In the genomic region with DNA sequence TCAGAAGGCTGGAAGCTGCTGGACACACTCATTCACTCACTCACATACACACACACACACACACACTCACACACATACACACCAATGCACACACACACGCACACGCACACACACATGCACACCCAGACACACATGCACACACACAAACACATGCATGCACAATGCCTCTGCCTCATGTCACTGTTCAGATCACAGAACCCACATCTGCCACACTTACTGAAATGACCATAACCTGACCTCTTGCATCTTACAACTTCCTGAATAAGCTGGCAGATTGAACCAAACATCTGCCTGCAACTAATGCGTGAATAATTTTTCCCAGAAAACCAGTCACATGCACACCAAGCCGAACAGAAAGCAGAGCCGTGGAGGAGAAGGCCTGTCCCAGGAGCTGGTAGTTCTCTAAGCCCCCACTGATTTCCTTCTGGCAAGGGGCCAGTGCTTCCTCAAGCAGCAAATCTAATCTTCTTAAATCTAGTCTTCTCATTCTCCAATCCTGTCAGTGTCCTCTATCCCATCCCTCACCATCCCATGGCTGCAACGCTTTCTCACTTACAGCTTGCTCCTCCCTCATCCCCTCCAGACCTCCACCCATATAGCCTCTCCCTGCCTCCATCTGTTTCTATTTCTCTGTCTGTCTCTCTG, we compare ENCODE assay signal across 8 mouse cellular contexts. TPM values are rescaled to one million over a fixed set of nuclear protein-coding genes. Genes with fewer than 3 reads are reported as not detected.
DNase-seq lines count a peak whose midpoint lies in the region; ATAC-seq lines count a peak whose summit lies in the region.

No protein-coding gene starts in this region.

- H3K4me1 ChIP-seq in hindbrain, embryonic 15.5 days (replicated peaks), result peaks cover 11% of the 10 kb centered on the region; the same call in 1 of the 2 replicates
- no peaks in the 10 kb centered on the region for H3K4me1 ChIP-seq in hindbrain, embryonic 10.5 days (replicated peaks)
- H3K4me1 ChIP-seq in embryonic facial prominence, embryonic 10.5 days, result peaks cover 17% of the 10 kb centered on the region
- H3K4me1 ChIP-seq in hindbrain, embryonic 16.5 days (ENCODE audit: control insufficient read depth, insufficient read depth, low read depth, low read length), result peaks cover 7% of the 10 kb centered on the region
- peaks cover 3% of the 10 kb centered on the region; the same call in 1 of the 2 replicates for H3K4me1 ChIP-seq in midbrain, embryonic 16.5 days (ENCODE audit: control insufficient read depth, insufficient read depth, low read length)

- 52% methylated on average over 6 of the region's 6 CpGs for WGBS in hindbrain, embryonic 15.5 days
- 79% methylated on average over 6 of the region's 6 CpGs for WGBS in hindbrain, embryonic 10.5 days
- 66% methylated on average over 6 of the region's 6 CpGs for WGBS in embryonic facial prominence, embryonic 10.5 days
- 48% methylated on average over 6 of the region's 6 CpGs for WGBS in hindbrain, embryonic 16.5 days
- 39% methylated on average over 6 of the region's 6 CpGs for WGBS in midbrain, embryonic 16.5 days

- no peak overlapping the region for H3K4me3 ChIP-seq in hindbrain, embryonic 15.5 days
- H3K4me3 ChIP-seq in hindbrain, embryonic 10.5 days, result no peak overlapping the region
- H3K4me3 ChIP-seq in embryonic facial prominence, embryonic 10.5 days, result no peak overlapping the region
- H3K4me3 ChIP-seq in hindbrain, embryonic 16.5 days (ENCODE audit: low read length), result no peak overlapping the region
- H3K4me3 ChIP-seq in midbrain, embryonic 16.5 days (ENCODE audit: low read depth, low read length), result no peak overlapping the region

- no peak overlapping the region for H3K9ac ChIP-seq in hindbrain, embryonic 15.5 days
- H3K9ac ChIP-seq in hindbrain, embryonic 16.5 days (ENCODE audit: low read depth, low read length), result no peak overlapping the region
- H3K9ac ChIP-seq in midbrain, embryonic 16.5 days (ENCODE audit: low read depth, low read length), result no peak overlapping the region

- DNase-seq in hindbrain, embryonic 10.5 days (ENCODE audit: low spot score), result no peak
- DNase-seq in embryonic facial prominence, embryonic 10.5 days (ENCODE audit: low spot score), result peak; percentile 44
- DNase-seq in spleen, postnatal 14 days (ENCODE audit: low spot score in 2 of 2), result no peak
- DNase-seq in adrenal gland, postnatal 4 days (ENCODE audit: low spot score in 2 of 2), result no peak

- H3K9me3 ChIP-seq in hindbrain, embryonic 15.5 days, result no peaks in the 10 kb centered on the region
- no peaks in the 10 kb centered on the region for H3K9me3 ChIP-seq in hindbrain, embryonic 10.5 days
- no peaks in the 10 kb centered on the region for H3K9me3 ChIP-seq in embryonic facial prominence, embryonic 10.5 days
- 0 out of 2 replicates have a peak, but pooled peaks cover 4% of the 10 kb centered on the region for H3K9me3 ChIP-seq in hindbrain, embryonic 16.5 days (ENCODE audit: control insufficient read depth, low read length)
- peaks cover 6% of the 10 kb centered on the region; the same call in 1 of the 2 replicates for H3K9me3 ChIP-seq in midbrain, embryonic 16.5 days (replicated peaks; ENCODE audit: control insufficient read depth, low read length, poor library complexity, severe bottlenecking)

- H3K4me2 ChIP-seq in hindbrain, embryonic 15.5 days, result no peak overlapping the region
- no peak overlapping the region for H3K4me2 ChIP-seq in hindbrain, embryonic 16.5 days (ENCODE audit: low read length)
- H3K4me2 ChIP-seq in midbrain, embryonic 16.5 days (ENCODE audit: low read length), result no peak overlapping the region

- ATAC-seq in hindbrain, embryonic 15.5 days (ENCODE audit: low FRiP score, low read depth), result peak; percentile 68; the same call in 1 of the 2 replicates
- ATAC-seq in hindbrain, embryonic 16.5 days, result peak; percentile 82
- peak; percentile 39 for ATAC-seq in midbrain, embryonic 16.5 days
- no peak for ATAC-seq in megakaryocyte, adult 5-6 weeks (ENCODE audit: poor library complexity, severe bottlenecking)

- no peaks in the 10 kb centered on the region for H3K27me3 ChIP-seq in hindbrain, embryonic 15.5 days
- H3K27me3 ChIP-seq in hindbrain, embryonic 10.5 days (ENCODE audit: insufficient read depth, poor library complexity, severe bottlenecking), result no peaks in the 10 kb centered on the region
- H3K27me3 ChIP-seq in embryonic facial prominence, embryonic 10.5 days (replicated peaks; ENCODE audit: low read depth, poor library complexity, severe bottlenecking), result no peaks in the 10 kb centered on the region
- no peaks in the 10 kb centered on the region for H3K27me3 ChIP-seq in hindbrain, embryonic 16.5 days (replicated peaks; ENCODE audit: control insufficient read depth, insufficient read depth, low read length)
- H3K27me3 ChIP-seq in midbrain, embryonic 16.5 days (ENCODE audit: control insufficient read depth, insufficient read depth, low read depth, low read length), result no peaks in the 10 kb centered on the region

- H3K36me3 ChIP-seq in hindbrain, embryonic 15.5 days, result no peaks in the 10 kb centered on the region
- H3K36me3 ChIP-seq in hindbrain, embryonic 10.5 days, result no peaks in the 10 kb centered on the region
- H3K36me3 ChIP-seq in embryonic facial prominence, embryonic 10.5 days (replicated peaks), result no peaks in the 10 kb centered on the region
- no peaks in the 10 kb centered on the region for H3K36me3 ChIP-seq in hindbrain, embryonic 16.5 days (ENCODE audit: control insufficient read depth, insufficient read depth, low read length)
- H3K36me3 ChIP-seq in midbrain, embryonic 16.5 days (ENCODE audit: control insufficient read depth, insufficient read depth, low read length), result no peaks in the 10 kb centered on the region

- H3K27ac ChIP-seq in hindbrain, embryonic 15.5 days (replicated peaks), result no peak overlapping the region
- no peak overlapping the region for H3K27ac ChIP-seq in hindbrain, embryonic 10.5 days
- H3K27ac ChIP-seq in embryonic facial prominence, embryonic 10.5 days (replicated peaks), result peak overlapping the region; percentile 55; the same call in 1 of the 2 replicates
- 0 out of 2 replicates have a peak overlapping the region, but pooled peaks have one; percentile 31 for H3K27ac ChIP-seq in hindbrain, embryonic 16.5 days (ENCODE audit: low read depth, low read length)
- H3K27ac ChIP-seq in midbrain, embryonic 16.5 days (ENCODE audit: low read length), result no peak overlapping the region

RNA-seq across cellular contexts. Expression of a gene that starts 51.1 kb away (rescaled TPM):
- 25.5 and 26.4 TPM in 2 replicates for polyA plus RNA-seq in hindbrain, embryonic 15.5 days (2015; fragmentation: Nextera tagmentation; extraction: Ambion mirVana)
- 29.4 and 31.8 TPM in 2 replicates for polyA plus RNA-seq in hindbrain, embryonic 10.5 days (2016; fragmentation: Nextera tagmentation; extraction: Ambion mirVana)
- 42.8 and 54.1 TPM in 2 replicates for polyA plus RNA-seq in embryonic facial prominence, embryonic 10.5 days (2016; fragmentation: Nextera tagmentation; extraction: Ambion mirVana)
- polyA plus RNA-seq in hindbrain, embryonic 16.5 days (2015; fragmentation: Nextera tagmentation; extraction: Ambion mirVana), result 25.4 and 29.1 TPM in 2 replicates
- polyA plus RNA-seq in midbrain, embryonic 16.5 days (2015; fragmentation: Nextera tagmentation; extraction: Ambion mirVana), result 21.8 and 23.6 TPM in 2 replicates
- 113 and 132 TPM in 2 replicates for total RNA-seq in megakaryocyte, adult 5-6 weeks (2015)
- total RNA-seq in megakaryocyte, adult 5-6 weeks (2017), result 94.7 and 111 TPM in 2 replicates
- total RNA-seq in adrenal gland, postnatal 4 days (2021), result 100 to 1,000 TPM; 169 to 182 TPM

Comparison
In these comparisons a context has a peak if more than half of its experiments do, and no peak if none do; other contexts are left out.
1. H3K27ac ChIP-seq: peak in embryonic facial prominence, embryonic 10.5 days (single experiment) and hindbrain, embryonic 16.5 days (single experiment); none in hindbrain, embryonic 15.5 days (single experiment), hindbrain, embryonic 10.5 days (single experiment) and midbrain, embryonic 16.5 days (single experiment).